Mouse (Mus musculus): ENCODE results near the gene Elovl6. TPM values are rescaled to one million over a fixed set of nuclear protein-coding genes. Genes with fewer than 3 reads are reported as not detected.

Elovl6 gene
- polyA plus RNA-seq, 1 experiment from 2014 or later = 33.4 TPM

Small RNA genes within 50 kb of the gene (microRNA-seq; reads per million reads assigned to microRNA genes)
- not detected for gene Gm24515

Other genes with a start within 250 kb of the Elovl6 start
- gene Enpep, start 199.6 kb upstream of the Elovl6 start, polyA plus RNA-seq (2016; fragmentation: Nextera tagmentation; extraction: Ambion mirVana) = 1.00 and 1.2 TPM in 2 replicates
- 1.8 and 1.9 TPM in 2 replicates for gene Egf, start 223.0 kb downstream of the Elovl6 start, polyA plus RNA-seq (2016; fragmentation: Nextera tagmentation; extraction: Ambion mirVana)

Data from neural tube, embryonic 12.5 days (tissue).